Mouse (Mus musculus) frontal cortex, postnatal 36 days (tissue): ENCODE measurements around the gene Wbp1l.

ENCODE experiments used
- DNase-seq, 2 experiments: peaks; one replicate each; pipeline ENCODE4 v3.0.0; 2022; ENCODE audit warnings: low spot score in 2 of 2

Gene Wbp1l

GRCm38 (mm10) chr19:46658348-46658747 is 59.5 kb downstream of the Wbp1l start:
- no peak for DNase-seq

GRCm38 (mm10) chr19:46658851-46659250 is 60.0 kb downstream of the Wbp1l start:
- no peak for DNase-seq

GRCm38 (mm10) chr19:46661511-46661910 is 62.6 kb downstream of the Wbp1l start:
- DNase-seq, result no peak

GRCm38 (mm10) chr19:46662214-46662613 is 63.3 kb downstream of the Wbp1l start:
- no peak for DNase-seq

GRCm38 (mm10) chr19:46662784-46663183 is 63.9 kb downstream of the Wbp1l start:
- no peak for DNase-seq

GRCm38 (mm10) chr19:46665474-46665873 is 66.6 kb downstream of the Wbp1l start:
- peak; percentile 21 to 54 for DNase-seq

- DNase-seq, result no peak
Measured at GRCm38 (mm10) chr19:46667300-46667699, 68.4 kb downstream of the Wbp1l start.

- no peak for DNase-seq
Measured at GRCm38 (mm10) chr19:46668263-46668662, 69.4 kb downstream of the Wbp1l start.

- DNase-seq, result no peak
Measured at GRCm38 (mm10) chr19:46669802-46670201, 70.9 kb downstream of the Wbp1l start.

- peak; percentile 57 to 62 for DNase-seq
Measured at GRCm38 (mm10) chr19:46670691-46671090, 71.8 kb downstream of the Wbp1l start.

GRCm38 (mm10) chr19:46672766-46673418 is 74.0 kb downstream of the Wbp1l start, which contains the start of gene Cyp17a1:
TSS of gene Cyp17a1 (minus strand) at chr19:46673172.
- DNase-seq, result no peak

- DNase-seq, result no peak
Measured at GRCm38 (mm10) chr19:46675641-46676040, 76.8 kb downstream of the Wbp1l start.

GRCm38 (mm10) chr19:46679720-46680383 is 81.0 kb downstream of the Wbp1l start:
- DNase-seq, result no peak

GRCm38 (mm10) chr19:46689460-46690372 is 90.8 kb downstream of the Wbp1l start, which contains the start of gene Borcs7:
TSS of gene Borcs7 (plus strand) at chr19:46689906.
- peak; percentile 94 to 95 for DNase-seq

- DNase-seq, result no peak
Measured at GRCm38 (mm10) chr19:46690387-46690786, 91.5 kb downstream of the Wbp1l start.

- no peak for DNase-seq
Measured at GRCm38 (mm10) chr19:46691078-46691477, 92.2 kb downstream of the Wbp1l start.

GRCm38 (mm10) chr19:46693146-46693545 is 94.3 kb downstream of the Wbp1l start:
- no peak for DNase-seq

- DNase-seq, result no peak
Measured at GRCm38 (mm10) chr19:46696482-46696881, 97.6 kb downstream of the Wbp1l start.

- DNase-seq, result no peak
Measured at GRCm38 (mm10) chr19:46696943-46697342, 98.1 kb downstream of the Wbp1l start.

GRCm38 (mm10) chr19:46697840-46698517 is 99.1 kb downstream of the Wbp1l start:
- DNase-seq, result no peak

GRCm38 (mm10) chr19:46699011-46699481 is 100.2 kb downstream of the Wbp1l start:
- DNase-seq, result peak; percentile 25 to 27
